Mouse (Mus musculus): ENCODE results near the gene Capn13. TPM values are rescaled to one million over a fixed set of nuclear protein-coding genes. Genes with fewer than 3 reads are reported as not detected.

Gene Capn13
- polyA plus RNA-seq (2014; fragmentation: Illumina TruSeq; extraction: RNeasy Lipid Tissue Mini Kit (QIAGEN cat#74804)) = not detected

DNA sequence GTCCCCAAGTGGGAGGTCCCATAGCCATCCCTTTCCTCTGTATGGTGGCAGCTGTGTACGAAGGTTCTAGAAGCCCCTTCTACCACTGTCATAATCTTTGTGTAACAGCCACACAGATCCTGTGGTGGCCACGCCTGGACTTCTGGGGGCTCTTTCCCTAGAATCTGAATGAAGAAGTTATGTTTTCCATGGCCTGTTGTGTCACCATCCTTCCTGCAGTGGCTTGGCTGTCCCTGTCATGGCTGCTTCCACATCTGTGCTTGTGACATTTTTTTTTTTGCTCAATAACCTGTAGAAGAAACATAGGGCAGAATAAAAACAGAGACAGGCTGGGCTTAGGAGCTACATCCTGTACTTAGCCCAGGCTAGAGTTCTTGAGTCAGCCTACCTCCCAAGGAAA lies at the start of gene Capn13:
Gene Capn13, minus strand, starts transcription at position 5 of the 400 bp plus-strand sequence.

Measured in ovary, adult 10 weeks (tissue).